Mouse (Mus musculus): ENCODE results near the gene Trex1.

DNA sequence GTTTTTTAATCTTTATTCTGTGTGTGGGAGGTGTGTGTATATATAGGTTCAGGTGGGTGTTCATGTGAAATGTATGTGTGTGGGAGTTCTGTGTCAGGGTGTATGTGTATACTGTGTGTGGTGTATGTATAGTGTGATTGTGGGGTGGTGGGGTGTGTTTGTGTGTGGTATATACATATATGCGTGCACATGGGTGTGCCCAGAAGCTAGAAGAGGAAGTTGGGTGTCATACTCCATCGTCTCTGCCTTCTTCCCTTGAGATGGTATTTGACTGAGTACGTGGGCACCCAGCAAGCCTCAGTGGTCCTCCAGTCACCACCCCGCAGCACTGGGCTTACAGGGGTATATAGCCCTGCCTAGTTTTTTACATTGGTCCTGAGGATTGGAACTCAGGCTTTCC is 38.1 kb downstream of the Trex1 start:
- no peak for TF ChIP-seq CTCF (IDR thresholded peaks at IDR 0.05; ENCODE audit: low read depth)
- TF ChIP-seq EP300 (optimal IDR thresholded peaks at IDR 0.05), result no peak

Data from stomach, postnatal 0 days (tissue).